Mouse (Mus musculus): ENCODE results near the gene Dsn1.

Dsn1 gene

GRCm38 (mm10) chr2:157006511-157007233 lies at the start of gene Dsn1:
Gene Dsn1, minus strand, starts transcription at chr2:157007154.
- DNase-seq (ENCODE audit: low read depth, low spot score): peak; percentile 92

GRCm38 (mm10) chr2:157055721-157056120 lies 48.8 kb upstream of the Dsn1 start:
- DNase-seq (ENCODE audit: low read depth, low spot score): no peak

DNA sequence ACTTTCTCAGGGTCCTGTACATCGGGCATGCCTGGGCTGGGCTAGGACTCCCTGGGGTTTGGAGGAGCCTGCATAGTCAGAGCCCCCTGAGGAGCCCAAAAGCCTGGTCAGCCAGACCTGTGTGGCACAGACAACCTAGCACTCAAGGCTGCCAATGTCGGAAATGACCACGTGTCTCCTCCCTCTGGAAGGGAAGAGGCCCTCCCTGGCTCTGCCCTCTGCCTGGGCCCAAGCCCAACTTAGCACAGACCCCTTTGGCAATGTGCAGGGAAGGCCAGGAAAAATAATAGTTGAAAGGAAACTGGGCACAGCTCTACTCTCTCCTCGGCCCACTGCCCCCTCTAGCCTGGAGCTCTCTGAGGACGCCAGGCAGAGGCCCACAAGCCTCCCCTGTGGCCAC lies 47.9 kb upstream of the Dsn1 start:
- DNase-seq (ENCODE audit: low read depth, low spot score): no peak

DNA sequence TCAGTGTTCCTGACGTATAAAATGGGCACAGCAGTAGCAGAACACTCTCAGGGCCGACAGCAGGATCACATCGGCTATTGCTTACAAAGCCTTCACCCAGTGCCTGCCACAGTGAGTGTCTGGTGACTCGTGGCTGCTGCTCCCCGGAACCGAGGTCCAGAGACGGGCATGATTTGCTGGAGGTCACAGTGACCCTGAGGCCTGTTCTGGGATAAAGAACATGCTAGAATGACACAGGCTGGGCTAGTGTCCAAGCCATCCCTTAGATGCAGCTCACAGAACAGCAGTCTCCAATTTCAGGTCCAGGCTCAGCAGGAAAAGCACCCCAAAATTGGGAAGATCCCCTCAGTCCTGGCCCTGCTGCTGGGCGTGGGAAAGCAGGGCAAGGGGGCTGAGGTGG lies 47.3 kb upstream of the Dsn1 start:
- DNase-seq (ENCODE audit: low read depth, low spot score): no peak

DNA sequence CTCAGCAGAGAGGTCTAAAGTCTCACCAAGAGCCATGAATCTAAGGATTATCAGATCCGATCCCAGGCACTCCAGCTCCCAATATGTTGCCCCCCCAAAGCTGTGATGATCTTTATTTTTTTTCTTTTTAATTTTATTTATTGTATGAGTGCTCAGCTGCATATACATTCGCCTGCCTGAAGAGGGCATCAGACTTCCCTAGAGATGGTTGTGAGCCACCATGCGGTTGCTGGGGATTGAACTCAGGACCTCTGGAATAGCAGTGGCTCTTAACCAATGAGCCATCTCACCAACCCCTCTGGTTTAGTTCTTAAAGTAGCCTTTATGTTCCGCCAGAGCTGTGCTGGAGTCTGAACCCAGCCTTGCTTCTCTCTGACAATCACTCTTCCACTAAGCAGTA lies 46.8 kb upstream of the Dsn1 start:
- no peak for DNase-seq (ENCODE audit: low read depth, low spot score)

- DNase-seq (ENCODE audit: low read depth, low spot score): no peak
Measured at GRCm38 (mm10) chr2:157053124-157053523, 46.2 kb upstream of the Dsn1 start.

GRCm38 (mm10) chr2:157052448-157052847 lies 45.5 kb upstream of the Dsn1 start:
- no peak for DNase-seq (ENCODE audit: low read depth, low spot score)

GRCm38 (mm10) chr2:157049831-157050243 lies 42.9 kb upstream of the Dsn1 start:
- peak; percentile 52 for DNase-seq (ENCODE audit: low read depth, low spot score)

DNA sequence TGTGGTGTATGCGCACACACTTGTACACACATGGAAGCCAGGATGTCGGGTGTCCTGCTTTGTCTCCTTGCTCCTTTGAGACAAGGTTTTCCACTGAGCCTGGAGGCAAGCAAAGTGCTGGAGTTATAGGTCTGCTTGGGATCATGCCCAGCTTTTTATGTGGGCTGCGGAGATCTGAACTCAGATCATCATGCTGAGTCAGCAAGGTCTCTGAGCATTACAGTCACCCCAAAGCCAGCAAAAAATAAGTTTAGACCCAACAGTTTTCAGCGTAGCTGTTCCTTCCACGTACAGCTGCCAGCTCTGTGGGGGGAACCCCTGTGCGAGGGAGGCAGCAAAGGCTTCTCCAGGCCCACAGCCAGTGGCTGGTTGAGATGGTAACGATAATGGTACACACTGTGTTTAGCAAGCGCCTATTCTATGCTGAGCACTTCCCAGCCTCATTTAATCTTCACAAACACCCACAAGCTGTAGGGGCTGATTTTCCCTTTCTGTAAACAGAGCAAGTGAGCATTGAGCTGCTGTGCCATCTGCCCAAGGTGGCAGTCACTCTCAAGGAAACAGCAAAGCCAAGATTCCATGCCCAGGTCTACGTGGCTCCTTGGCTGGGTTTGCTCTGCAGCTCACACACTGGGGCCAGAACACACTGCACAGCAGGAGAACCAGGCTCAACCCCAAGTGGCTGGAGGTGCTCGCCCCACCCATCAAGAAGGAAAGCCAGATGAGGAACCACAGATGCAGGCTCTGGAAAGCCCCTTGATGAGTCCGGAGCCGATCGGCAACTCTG lies 41.6 kb upstream of the Dsn1 start:
- no peak for DNase-seq (ENCODE audit: low read depth, low spot score)

- DNase-seq (ENCODE audit: low read depth, low spot score): no peak
Measured at GRCm38 (mm10) chr2:157046956-157047355, 40.0 kb upstream of the Dsn1 start.

DNA sequence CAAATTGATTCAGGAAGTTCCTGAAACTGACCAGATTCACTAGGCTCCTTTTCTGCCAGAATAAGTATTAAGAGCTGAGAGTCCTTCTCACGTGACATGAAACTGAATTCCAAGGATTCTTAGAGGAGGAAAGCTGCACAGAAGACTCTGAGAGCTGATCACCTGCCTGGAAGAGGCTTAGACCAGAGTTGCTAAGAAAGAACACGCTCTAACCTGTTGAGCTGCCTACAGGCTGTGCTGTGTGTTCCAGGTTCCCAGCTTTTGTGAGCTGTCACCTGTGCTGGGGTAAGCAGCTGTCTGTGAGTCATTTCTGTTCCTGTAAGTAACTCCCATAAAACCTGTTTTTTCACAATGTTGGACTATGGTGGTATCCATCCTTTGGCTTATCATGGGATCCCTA lies 39.0 kb upstream of the Dsn1 start:
- DNase-seq (ENCODE audit: low read depth, low spot score): no peak

GRCm38 (mm10) chr2:157043987-157044386 lies 37.0 kb upstream of the Dsn1 start:
- no peak for DNase-seq (ENCODE audit: low read depth, low spot score)

DNA sequence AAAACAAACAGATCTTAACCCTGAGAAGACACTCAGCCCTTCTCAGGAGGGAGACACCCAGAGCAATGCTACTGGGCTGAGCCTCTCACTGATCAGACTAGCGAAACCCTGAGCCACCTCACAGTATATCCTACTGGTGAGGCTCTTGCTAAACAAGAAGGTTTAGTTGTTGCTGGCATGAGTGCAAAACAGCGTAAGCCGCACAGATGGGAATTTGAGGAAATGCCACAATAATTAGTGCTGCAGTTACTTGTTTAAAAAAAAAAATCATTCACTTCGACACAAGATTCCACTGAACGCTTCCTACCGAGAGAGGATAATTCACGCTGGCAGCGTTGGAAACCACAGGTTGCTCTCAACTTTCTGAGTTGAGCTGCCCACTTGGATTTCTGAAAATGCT lies 36.6 kb upstream of the Dsn1 start:
- DNase-seq (ENCODE audit: low read depth, low spot score): no peak

DNA sequence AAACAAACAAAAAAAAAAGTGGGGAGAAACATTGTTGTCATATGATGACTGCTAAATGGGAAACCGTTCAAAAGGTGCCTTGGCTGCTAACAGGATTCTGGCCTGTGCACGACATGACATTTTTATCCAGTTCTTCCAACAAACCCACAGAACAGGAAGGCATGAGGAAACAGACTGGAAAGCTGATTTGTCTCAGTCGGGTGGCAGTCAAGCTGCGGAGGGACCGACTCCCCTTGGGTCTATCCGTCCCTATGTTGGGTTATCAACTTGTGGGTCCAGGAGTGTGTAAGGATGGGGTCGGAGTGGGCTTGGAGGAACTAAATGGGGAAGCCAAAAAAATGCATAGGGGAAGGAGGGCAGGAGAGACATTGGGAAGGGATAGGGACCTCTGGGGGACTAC lies 34.5 kb upstream of the Dsn1 start:
- DNase-seq (ENCODE audit: low read depth, low spot score): no peak

DNA sequence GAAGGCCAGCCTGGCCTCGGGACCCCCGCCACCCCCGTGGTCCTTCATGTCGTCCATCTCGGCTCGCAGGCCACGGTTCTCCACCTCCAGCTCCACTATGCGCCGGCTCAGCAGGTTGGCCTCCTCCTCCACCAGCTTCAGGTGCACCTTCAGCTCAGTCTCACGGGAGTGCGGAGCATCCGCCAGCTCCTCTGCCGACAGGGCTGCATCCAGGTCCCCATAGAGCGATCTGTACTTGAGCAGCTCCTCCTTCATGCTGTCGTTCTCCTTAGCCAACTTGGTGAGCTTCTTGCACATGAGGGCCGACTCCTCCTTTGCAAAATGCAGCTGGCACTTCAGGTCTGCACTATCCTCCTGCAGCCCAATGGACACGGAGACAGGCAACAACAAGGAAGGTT lies 33.7 kb upstream of the Dsn1 start:
- no peak for DNase-seq (ENCODE audit: low read depth, low spot score)

DNA sequence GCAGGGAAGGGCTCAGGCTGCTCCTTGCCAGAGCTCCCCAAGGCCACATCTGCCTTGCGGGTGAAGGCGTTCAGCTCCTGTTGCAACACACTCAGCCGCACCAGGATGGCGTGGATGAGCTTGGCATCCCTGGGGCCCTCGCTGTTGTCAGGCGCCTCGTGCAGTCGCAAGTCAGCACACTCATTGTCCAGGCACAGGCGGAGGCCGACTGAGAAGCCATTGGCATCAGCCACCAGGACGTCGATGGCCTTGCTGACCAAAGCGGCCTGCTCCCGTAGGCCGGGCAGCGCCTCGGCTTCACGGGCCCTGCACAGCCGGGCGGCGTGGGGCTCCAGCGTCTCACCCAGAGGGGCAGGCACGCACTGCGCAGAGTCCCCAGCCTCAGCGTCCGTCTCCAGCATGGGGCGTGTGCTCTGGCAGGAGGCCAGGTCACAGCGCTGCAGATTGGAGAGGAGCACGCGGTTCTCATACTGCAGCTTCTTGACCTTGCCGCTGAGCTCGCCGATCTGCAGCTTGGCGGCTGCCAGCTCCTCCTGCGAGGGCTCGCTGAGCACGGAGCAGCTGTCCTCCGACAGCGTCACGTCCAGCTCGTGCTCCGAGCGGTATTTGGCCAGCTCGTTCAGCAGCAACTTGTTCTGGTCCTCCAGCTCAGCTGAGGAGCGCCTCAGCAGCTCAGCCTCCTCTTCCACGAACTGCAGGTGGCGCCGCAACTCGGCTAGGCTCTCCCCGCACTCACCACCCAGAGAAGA lies 33.1 kb upstream of the Dsn1 start:
- DNase-seq (ENCODE audit: low read depth, low spot score): no peak

DNA sequence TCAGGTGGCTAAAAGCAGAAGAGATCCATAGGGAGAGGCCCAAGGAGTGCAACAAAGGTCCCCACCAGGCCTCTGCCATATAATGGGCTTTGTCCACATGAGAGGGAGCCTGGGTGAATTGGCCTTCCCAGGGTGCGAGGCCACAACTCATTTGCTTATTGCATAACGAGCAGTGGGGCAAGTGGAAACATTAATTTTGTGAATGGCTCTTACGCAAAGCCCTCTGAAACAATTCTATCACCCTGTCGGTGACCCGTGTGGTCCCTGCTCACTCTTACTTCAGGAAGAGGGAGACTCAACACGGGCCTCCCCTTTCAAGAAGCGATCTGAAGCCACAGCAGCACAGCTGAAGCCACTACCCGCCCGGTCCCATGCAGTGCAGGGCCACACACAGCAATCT lies 30.3 kb upstream of the Dsn1 start:
- no peak for DNase-seq (ENCODE audit: low read depth, low spot score)

DNA sequence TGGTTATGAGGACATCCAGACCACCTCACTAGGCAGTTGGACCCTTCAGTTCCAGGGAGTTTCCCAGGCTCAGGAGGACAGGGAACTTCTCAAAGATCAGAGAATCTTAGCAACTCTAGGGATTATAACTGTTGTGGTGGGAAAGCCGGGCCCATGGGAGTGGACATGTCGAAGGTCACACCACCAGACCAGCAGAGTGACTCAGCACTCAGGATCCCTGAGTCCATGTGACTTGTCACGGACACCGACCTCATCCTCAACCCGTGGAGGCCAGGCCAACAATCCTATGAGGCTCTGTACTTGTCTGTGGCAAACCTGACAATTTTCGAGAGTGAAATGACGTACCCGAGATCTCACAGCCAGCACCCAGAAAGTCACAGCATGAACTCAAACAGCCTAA lies 29.4 kb upstream of the Dsn1 start:
- DNase-seq (ENCODE audit: low read depth, low spot score): no peak

DNA sequence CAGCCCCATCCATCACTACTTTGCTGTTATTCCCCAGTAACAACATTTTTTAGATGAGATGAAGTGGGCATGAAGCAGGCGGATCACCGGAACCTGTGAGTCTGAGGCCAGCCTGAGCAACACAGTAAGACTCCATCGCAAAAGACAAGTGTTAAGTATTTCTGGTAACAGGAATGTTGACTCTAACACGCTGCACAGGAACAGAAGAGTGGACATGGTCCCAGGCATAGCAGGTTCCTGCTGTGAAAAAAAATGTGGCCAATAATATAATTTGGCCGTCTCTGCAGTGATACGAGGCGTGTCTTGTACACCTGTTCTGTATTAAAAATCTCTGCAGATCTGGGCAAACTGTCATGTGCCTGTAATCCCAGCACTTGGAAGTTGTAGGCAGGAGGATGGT lies 28.4 kb upstream of the Dsn1 start:
- no peak for DNase-seq (ENCODE audit: low read depth, low spot score)

- peak; percentile 81 for DNase-seq (ENCODE audit: low read depth, low spot score)
Measured at GRCm38 (mm10) chr2:157030804-157031203, 23.9 kb upstream of the Dsn1 start.

DNA sequence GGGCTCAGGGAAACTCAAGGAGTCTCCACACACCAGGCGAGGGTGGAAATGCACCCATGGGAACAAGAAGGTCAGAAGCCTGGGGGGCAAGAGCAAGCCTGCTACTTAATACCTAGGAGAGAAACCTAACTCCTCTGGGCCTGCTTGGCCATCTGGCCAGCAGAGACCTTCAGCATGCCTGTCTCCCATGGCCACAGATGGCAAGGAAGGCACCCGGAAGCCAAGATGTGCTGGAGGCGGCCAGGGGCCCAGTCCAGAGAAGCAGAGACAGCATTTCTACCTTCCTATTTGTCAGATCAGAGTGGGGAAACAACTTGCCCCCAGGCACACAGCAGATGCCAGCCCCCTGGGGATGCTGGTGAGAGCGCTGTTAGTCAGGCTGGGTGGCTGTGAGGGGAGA lies 21.3 kb upstream of the Dsn1 start:
- no peak for DNase-seq (ENCODE audit: low read depth, low spot score)

All from mesoderm, embryonic 11.5 days (tissue).